Mouse (Mus musculus) thymus, adult 2 months (tissue): ENCODE results near the gene Armc9. TPM values are rescaled to one million over a fixed set of nuclear protein-coding genes. Genes with fewer than 3 reads are reported as not detected.

Experiments
- DNase-seq: peaks from one replicate; pipeline ENCODE4 v3.0.0; 2021
- H3K27ac ChIP-seq: fragments of 200-500 bp; 2 replicates; pipeline ENCODE4 v1.5.1; 2012; ENCODE audit warnings: low read length, control low read depth; ENCODE audit not compliant: control insufficient read depth, insufficient read depth
- H3K27me3 ChIP-seq: fragments of 200-500 bp; 2 replicates; pipeline ENCODE4 v1.6.1; 2012; ENCODE audit warnings: mild to moderate bottlenecking, low read length, moderate library complexity, mixed read lengths; ENCODE audit not compliant: control insufficient read depth, insufficient read depth
- H3K36me3 ChIP-seq: fragments of 200-500 bp; 2 replicates; pipeline ENCODE4 v1.6.1; 2012; ENCODE audit warnings: mild to moderate bottlenecking, low read length, moderate library complexity; ENCODE audit not compliant: control insufficient read depth, insufficient read depth
- H3K4me1 ChIP-seq: fragments of 200-500 bp; replicated peaks from 2 replicates; pipeline ENCODE4 v1.6.1; 2012; ENCODE audit warnings: low read length; ENCODE audit not compliant: control insufficient read depth, insufficient read depth
- H3K4me3 ChIP-seq: fragments of 200-500 bp; 2 replicates; pipeline ENCODE4 v1.5.1; 2012; ENCODE audit warnings: mild to moderate bottlenecking, low read length, control low read depth, moderate library complexity; ENCODE audit not compliant: control insufficient read depth, insufficient read depth
- CTCF ChIP-seq: fragments of 200-500 bp; IDR thresholded peaks from 2 replicates; pipeline ENCODE4 v1.5.1; 2012; ENCODE audit warnings: mild to moderate bottlenecking, control low read depth, low read length, moderate library complexity, borderline replicate concordance; ENCODE audit not compliant: control insufficient read depth, poor library complexity, insufficient read depth; ENCODE audit errors: extremely low read depth
- POLR2A ChIP-seq: fragments of 200-500 bp; IDR thresholded peaks from 2 replicates; pipeline ENCODE4 v1.6.1; 2012; ENCODE audit warnings: mild to moderate bottlenecking, low read length, control low read depth, moderate library complexity; ENCODE audit not compliant: control insufficient read depth, poor library complexity, insufficient read depth; ENCODE audit errors: extremely low read depth
- WGBS: fragments of 180-500 bp; shearing (Covaris S2); methylation state at CpG from one replicate; pipeline ENCODE4 v1.1.7; 2018; 5-methylcytosine and 5-hydroxymethylcytosine counted together
- polyA plus RNA-seq: library from polyadenylated mRNA; depleted of rRNA; stranded (reverse); fragments of >200 nt; gene quantifications from 2 replicates; pipeline ENCODE4 v1.2.3, GENCODE M21; 2012

Gene Armc9
- polyA plus RNA-seq, 1 experiment = 5.8 TPM

DNA sequence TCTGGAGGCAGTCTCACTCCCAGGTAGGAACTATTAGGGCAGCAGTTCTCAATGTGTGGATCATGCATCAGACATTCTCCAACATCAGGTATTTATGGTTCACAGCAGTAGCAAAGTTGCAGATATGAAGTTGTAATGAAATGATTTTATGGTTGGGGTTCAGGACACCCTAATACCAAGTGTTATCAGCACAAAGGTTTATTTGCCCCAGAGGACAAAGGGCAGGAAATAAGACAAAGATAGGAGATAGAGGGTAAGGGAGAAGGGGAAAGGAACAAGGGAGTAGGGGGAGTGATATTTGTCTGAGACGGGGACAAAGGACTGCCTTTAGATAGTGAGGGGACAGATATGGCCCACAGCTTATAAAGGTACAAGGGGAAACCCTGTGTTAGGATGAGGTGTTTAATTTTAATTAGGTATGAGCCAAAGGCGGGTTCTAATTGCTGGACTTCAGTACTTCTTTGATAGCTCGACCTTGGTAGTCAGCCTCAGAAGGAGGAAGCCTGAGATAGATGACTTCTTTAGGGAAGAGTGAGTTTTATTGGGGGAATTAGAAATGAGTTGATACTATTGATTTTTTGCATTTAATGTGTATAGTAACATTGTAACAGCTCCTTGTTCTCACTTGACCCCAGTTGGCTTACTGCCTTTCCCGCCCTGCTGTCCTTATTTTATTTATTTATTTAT lies 29.1 kb downstream of the Armc9 start:
- Histone ChIP-seq H3K4me1 (peaks cover 4% of the 10 kb centered on the region; the same call in 1 of the 2 replicates), H3K36me3 (no peaks in the 10 kb centered on the region), H3K27ac (no peak overlapping the region), H3K4me3 (no peak overlapping the region), H3K27me3 (no peaks in the 10 kb centered on the region)
- WGBS = 83% methylated on average over 4 of the region's 4 CpGs
- DNase-seq = no peak
- TF ChIP-seq CTCF (no peak), POLR2A (no peak)

- Histone ChIP-seq H3K4me1 (peaks cover 4% of the 10 kb centered on the region; the same call in 1 of the 2 replicates), H3K27ac (no peak overlapping the region), H3K4me3 (no peak overlapping the region), H3K36me3 (no peaks in the 10 kb centered on the region), H3K27me3 (no peaks in the 10 kb centered on the region)
- no peak for TF ChIP-seq CTCF
- no peak for DNase-seq
- WGBS = 22% methylated on average over 7 of the region's 7 CpGs
Observed at GRCm38 (mm10) chr1:86186762-86187161, 32.2 kb downstream of the Armc9 start.

GRCm38 (mm10) chr1:86187856-86188255 lies 33.3 kb downstream of the Armc9 start:
- 96% methylated on average over 2 of the region's 2 CpGs for WGBS
- H3K27ac ChIP-seq = no peak overlapping the region
- H3K4me1 ChIP-seq = peaks cover 4% of the 10 kb centered on the region; the same call in 1 of the 2 replicates
- no peak overlapping the region for H3K4me3 ChIP-seq
- no peak for TF ChIP-seq POLR2A
- TF ChIP-seq CTCF = no peak
- DNase-seq = no peak
- H3K36me3 ChIP-seq = no peaks in the 10 kb centered on the region
- H3K27me3 ChIP-seq = no peaks in the 10 kb centered on the region

GRCm38 (mm10) chr1:86188271-86188670 lies 33.7 kb downstream of the Armc9 start:
- Histone ChIP-seq H3K36me3 (no peaks in the 10 kb centered on the region), H3K27ac (no peak overlapping the region), H3K4me3 (no peak overlapping the region), H3K4me1 (peaks cover 4% of the 10 kb centered on the region; the same call in 1 of the 2 replicates), H3K27me3 (no peaks in the 10 kb centered on the region)
- WGBS = 98% methylated on average over 2 of the region's 2 CpGs
- no peak for DNase-seq
- TF ChIP-seq POLR2A (no peak), CTCF (no peak)

- Histone ChIP-seq H3K36me3 (no peaks in the 10 kb centered on the region), H3K27me3 (no peaks in the 10 kb centered on the region), H3K27ac (no peak overlapping the region), H3K4me3 (no peak overlapping the region), H3K4me1 (peaks cover 4% of the 10 kb centered on the region; the same call in 1 of the 2 replicates)
- TF ChIP-seq POLR2A (no peak), CTCF (no peak)
- DNase-seq = peak; percentile 8
- WGBS = 90% methylated on average over 6 of the region's 6 CpGs
Observed at GRCm38 (mm10) chr1:86189034-86189702, 34.6 kb downstream of the Armc9 start.

- Histone ChIP-seq H3K27ac (no peak overlapping the region), H3K4me1 (peaks cover 4% of the 10 kb centered on the region; the same call in 1 of the 2 replicates), H3K4me3 (no peak overlapping the region), H3K36me3 (no peaks in the 10 kb centered on the region), H3K27me3 (no peaks in the 10 kb centered on the region)
- TF ChIP-seq CTCF (no peak), POLR2A (no peak)
- 57% methylated on average over 6 of the region's 6 CpGs for WGBS
- DNase-seq = no peak
Observed at GRCm38 (mm10) chr1:86190843-86191242, 36.3 kb downstream of the Armc9 start.

- WGBS = 59% methylated on average over 7 of the region's 7 CpGs
- Histone ChIP-seq H3K27ac (no peak overlapping the region), H3K4me1 (no peaks in the 10 kb centered on the region), H3K27me3 (no peaks in the 10 kb centered on the region), H3K4me3 (no peak overlapping the region), H3K36me3 (no peaks in the 10 kb centered on the region)
- TF ChIP-seq POLR2A (no peak), CTCF (no peak)
- DNase-seq = no peak
Observed at GRCm38 (mm10) chr1:86194044-86194443, 39.5 kb downstream of the Armc9 start.
